Mouse (Mus musculus) right cerebral cortex, postnatal 14 days (tissue): ENCODE results near the gene Prox1.

Experiments
- DNase-seq: peaks from one replicate; pipeline ENCODE4 v3.0.0; 2022

Gene Prox1

DNA sequence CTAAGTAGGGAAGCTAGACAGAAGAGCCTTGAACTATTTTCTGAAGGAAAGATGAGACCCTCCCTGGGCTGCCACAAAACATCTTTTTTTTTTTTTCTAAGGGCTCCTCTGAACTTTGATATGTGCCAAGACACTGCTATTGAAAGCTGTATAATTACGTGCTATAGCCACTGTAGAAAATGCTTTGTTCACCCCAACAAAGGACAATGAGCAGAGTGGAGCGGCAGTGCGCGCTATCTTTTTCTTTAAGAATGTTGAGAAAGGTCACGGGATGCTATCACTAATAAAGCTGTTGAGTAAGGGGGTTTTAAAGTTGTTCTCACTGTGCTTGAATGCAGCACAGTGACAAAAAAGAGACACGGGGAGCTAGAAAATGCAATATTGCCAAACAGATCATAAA is 30.0 kb downstream of the Prox1 start:
- no peak for DNase-seq

DNA sequence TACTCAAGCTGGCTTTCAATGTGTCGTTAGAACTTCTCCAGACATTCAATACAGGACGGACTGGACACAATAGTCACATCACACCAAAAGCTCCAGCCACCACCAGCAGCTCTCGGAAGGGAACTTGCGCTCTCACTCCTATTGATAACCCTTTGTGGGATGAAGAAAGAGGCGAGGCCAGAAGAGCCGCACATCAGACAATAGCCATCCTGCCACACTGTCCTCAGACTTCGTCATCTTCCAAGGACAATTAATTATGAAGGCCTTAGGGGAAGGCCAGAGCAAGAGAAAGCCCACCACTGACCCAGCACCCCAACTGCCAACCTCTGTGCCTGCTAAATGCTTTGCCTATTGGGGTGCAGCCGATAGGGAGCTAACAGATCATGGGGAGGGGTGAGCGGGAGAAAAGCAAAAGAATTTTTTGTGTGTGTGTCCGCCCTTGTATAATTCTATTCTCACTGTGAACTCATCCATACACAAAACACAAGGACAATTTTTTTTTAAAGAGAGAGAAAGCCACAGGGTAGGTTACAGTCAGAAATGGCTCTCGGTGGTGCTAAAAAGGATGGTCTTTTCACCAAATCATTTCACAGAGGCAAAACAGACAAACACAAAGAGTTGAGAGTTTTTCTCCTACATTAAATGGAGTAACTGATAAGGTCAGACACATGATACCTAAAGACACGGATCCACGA is 30.7 kb downstream of the Prox1 start:
- DNase-seq: no peak

DNA sequence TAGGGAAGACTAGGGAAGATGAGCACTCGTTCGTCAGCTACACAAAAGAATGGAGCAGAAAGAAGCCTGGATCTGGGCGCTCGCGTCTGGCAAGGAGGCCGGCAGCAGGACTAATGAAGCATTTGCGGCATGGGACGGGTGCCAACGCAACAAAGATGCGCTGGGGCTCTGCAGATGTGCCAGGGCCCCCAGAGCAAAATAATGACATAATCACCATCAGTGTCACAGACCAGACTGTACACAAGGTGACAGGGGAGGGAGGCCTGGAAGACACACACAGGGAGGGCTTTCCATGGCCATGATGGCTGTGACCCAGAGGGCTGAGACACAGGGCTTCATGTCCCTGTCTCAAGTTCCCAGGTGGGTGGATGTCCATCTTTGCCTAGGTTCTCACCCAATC is 32.6 kb downstream of the Prox1 start:
- peak; percentile 15 for DNase-seq

DNA sequence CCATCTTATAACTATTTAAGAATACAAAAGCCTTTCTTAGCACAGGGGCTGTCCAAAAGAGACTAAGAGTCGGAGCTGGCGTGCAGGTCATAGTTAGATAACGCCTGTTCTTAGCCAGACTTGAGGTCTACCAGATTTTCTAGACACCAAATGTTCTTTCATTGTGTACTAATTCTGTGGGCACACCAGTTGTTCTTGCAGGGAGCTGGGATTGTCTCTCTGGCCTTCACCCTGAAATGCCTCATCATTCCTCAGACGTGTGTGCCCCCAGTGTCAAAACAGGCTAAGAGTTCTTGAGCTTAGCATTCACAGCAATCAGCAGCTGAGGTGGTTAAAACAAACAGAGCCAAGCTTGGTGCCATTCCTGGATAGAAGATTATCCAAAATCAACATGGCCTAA is 37.6 kb downstream of the Prox1 start:
- DNase-seq: no peak

DNA sequence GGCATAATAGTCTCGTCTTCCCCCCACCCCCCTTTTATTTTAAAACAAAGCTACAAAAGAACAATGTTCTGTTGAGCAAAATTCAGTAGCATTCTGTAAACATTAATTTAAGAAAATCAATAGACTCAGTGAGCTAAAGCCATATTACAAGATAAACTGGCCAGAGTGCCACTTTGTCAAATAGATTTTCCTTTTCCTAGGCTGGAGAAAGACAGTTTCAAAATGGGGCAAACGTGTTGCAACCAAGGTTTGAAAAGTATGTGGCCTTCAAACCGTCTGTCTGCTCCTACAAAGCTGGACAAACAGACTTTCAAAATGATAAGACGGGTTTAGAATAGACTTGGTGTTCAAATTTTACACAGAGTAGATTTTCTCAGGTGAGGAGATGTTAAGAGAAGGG is 39.6 kb downstream of the Prox1 start:
- no peak for DNase-seq

DNA sequence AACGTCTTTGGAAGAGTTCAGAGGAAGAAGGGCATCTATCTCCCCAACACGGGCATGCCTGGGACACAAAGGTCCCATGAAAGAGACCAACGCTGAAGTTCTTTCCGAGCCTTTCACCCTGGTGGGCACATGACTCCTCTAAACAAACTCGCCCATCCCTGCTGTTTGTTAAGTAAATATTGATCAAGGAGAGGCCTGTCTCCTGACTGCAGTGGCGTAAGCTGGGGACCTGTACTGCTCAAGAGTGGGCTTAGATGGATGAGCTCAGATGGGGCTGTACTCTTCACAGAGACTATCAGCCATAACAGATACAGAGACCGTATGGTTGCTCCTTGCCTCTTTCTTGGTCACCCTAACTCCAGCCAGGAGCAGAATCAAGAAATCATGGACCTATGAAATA is 41.0 kb downstream of the Prox1 start:
- no peak for DNase-seq

DNA sequence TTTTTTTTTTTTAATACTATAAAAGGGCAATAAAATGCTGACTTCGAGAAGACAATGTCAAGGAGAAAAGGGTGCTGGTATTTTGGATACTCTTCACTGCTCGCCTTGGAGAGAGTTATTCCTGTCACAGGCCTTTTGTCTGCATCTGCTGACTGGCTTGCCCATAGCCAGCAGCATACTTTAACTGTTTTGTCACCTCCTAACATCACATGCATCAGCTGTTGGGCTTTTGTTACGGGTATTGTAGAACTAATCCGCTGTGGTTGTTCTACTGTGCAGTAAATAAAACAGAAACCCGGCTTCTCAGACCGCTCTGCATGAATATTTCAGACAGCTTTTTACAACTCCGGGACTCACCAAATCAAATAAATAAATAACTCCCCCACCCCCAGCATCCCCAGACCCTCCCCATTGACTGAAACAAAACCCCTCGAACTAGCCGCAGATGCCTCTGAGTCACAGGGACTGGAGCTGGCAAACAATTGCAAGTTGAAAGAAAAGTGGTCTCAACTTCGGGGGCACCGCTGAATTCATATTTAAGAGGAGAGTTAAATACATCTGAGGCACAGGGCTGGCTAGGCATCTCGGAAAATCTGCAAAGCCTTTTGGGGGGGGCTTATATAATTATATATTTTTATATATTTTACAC is 41.7 kb downstream of the Prox1 start:
- DNase-seq: no peak

DNA sequence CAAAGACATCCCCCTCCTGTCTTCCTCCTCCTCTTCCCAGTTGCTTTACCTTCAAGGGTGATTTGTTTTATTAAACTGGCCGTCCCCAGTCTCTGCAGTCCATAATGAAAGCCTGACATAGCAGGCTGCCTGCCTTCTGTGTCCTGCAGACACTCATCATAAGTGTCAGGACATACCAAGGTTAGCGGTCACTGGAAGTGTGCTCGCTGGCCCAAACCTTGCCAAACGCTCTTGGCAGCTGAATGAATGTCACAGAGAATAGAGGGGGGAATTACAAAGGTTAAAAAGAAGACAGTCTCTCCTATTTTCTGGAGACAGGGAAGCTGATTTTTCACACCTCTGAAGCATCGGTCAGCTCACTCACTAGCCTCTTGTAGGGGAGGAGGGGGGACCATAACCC is 42.6 kb downstream of the Prox1 start:
- DNase-seq: no peak

DNA sequence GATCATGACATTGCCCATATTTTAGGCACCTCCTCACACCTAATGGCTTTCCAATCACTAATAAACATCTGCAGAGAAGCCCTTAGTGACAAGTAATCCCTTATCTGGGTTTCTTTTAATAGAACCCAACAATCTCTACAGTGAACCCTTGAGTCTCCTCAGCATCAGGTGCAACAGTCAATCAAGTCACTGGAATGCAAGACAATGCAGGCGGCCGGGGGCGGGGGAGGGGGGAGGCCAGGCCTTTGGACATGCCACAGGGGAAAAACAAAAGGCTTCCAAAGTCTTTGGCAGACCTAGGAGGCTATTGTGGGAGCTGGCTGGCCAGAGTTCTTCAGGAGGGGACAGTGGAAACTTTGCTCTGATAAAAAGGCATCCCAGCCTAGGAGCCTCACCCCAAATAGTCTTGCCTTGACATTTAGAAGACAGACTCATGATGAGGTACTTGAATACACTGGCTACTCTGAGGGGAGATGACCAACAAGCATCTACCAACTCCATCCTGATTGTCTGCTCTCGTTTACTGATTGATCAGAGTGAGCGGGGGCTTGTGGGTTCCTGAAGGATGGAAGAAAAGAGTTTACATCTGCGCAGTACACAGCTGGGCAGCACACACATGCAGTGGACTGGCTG is 43.2 kb downstream of the Prox1 start:
- no peak for DNase-seq

DNA sequence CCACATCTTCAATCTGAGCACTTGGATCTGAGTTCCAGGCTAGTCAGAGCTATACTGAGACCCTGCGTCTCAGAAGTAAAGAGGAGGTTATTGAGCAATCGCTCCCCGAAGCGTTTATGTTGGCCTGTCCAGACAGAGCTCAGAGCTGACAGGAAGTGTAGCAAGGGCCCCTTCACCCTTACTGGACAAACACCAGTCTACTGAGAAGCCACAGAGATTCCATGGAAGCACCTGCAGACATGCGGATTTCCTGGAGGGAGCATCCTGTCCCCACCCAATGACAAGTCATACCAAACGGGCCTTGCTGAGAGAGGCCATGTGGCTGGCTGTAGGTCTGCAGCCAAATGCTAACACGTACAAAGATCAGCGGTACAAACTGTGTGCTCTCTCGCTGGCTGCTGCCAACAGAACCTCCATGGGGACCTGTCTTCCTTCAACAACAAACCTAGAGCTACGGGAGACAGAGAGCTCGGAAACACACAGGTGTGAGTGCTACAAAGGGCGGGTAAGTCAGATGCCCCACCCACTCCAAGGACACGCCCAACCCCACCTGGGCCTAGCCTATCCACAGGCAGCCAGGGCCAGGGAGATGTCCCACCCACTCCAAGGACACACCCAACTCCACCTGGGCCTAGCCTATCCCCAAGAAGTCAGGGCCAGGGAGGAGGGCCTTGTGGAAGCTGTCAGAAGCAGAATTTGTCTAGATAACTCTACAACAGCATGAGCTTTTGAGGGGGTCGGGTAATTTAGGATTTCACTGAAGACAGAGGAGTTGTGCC is 45.4 kb downstream of the Prox1 start:
- no peak for DNase-seq

DNA sequence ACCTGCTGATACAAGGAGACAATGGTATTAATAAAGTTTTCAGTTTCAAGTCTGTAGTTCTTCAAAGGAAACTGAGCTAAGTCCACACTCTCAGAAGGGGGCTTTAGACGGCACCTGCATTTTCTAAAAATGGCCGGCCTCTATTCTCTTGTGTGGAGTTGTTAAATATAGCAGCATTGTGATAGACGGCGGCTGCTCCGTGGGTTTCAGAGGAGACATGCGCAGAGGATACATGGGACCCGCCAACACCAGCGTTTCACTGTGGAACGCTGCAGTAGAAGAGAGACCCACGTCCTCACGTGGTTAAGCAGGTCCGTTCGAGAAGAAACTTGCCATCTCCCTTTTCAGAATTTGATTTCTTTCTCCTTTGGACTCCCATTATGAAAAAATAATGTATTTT is 47.1 kb downstream of the Prox1 start:
- DNase-seq: no peak

DNA sequence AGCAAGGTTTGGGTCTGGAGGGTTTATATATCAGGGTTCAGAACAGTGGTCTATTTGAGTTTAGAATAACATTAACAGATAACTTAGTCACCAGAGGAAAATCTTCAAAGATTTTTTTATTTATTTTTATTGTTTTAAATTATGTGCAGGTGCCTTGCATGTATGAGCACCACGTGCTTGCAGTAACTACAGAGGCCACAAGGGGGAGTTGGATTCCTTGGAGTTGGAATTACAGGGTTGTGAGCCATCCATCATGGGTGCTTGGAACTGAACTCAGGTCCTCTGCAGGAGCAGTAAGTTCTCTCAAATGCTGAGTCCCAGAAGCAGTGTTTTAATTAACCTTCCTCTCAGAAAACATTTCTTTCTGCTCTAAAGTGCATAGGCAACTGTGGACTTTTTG is 54.5 kb downstream of the Prox1 start:
- no peak for DNase-seq

DNA sequence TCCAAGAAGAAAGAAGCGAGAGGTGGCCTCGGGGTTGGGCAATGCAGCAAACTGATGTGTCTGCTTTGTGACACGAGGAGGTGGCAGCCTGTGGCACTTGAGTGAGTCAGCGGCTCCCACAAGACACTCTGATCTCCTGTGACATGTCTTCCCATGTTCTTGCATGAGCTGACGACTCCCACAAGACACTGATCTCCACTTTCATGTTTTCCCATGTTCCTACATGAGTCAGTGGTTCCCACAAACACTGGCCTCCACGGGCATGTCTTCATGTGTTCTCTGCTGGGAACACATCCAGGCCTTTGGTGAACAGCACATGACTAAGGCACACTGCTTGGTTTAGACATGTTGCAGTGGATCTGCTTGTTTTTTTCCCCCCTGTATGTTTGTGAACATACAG is 58.8 kb downstream of the Prox1 start:
- DNase-seq: no peak

DNA sequence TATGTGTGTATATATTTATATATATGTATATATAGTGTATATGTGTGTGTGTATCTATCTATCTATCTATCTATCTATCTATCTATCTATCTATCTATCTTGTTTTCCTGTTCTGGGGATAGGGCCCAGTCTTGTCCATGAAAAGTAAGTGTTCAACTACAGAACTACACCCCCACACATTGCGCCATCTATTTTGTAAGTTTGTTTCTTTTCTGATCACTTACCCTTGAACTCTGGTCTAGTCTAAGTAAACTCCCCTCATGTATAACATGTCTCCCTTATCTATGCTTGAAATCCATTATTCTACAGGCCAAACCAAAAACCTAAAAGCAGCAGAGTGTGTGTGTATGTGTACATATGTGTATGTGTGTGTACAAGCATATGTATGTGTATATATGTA is 62.9 kb downstream of the Prox1 start:
- no peak for DNase-seq

DNA sequence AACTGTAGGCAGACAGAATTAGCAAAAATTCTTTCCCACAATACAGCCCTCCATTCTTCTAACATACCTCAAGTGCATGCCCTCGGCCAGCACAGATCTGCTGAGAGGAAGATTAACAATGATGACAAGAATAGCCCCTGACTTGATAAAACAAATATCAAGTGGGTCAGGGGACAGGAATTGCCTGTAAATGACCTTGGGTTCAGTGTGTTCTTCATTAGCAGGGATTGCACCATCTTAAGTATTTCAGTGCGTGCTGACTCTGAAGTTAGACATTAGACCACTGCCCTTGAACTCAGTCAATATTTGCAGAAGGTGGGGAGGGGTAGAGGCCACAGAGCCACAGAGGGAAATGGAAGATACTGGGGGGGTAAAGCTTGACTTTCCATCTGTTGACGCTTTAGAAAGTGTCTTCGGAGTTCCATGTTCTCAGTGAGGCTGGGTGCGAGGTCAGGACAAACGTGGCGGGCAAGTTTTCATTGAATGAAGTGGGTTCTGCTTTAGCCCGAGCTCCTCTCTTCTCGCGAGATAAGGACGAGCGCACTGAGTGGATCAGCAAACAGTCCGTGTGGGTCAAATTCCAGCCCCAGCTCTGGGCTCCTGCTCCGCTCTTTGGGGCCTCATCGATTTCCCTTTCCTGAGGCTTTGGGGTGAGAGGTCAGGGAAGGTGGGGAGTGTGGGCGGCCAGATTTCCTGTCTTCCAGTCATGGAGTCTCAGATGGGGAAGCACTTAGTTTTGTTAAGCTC is 63.7 kb downstream of the Prox1 start:
- DNase-seq: no peak

DNA sequence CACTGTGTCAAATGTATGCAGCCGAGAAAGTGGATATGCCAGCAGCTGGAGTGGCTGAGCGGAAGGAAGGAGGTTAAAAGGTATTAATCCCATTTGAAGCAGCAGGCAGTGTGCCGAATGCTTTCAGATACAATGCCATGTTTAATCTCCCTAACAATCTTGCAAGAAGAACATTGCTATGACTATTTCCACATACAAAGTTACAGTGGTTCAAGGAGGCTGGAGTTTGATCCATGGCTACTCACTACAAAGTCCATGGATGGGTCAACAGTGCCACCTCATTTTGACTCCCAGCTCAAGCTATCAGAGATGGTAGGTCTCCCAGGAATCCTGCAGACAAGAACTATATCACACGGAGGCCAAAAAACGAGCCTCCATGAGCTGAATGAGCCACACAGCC is 64.5 kb downstream of the Prox1 start:
- no peak for DNase-seq

DNA sequence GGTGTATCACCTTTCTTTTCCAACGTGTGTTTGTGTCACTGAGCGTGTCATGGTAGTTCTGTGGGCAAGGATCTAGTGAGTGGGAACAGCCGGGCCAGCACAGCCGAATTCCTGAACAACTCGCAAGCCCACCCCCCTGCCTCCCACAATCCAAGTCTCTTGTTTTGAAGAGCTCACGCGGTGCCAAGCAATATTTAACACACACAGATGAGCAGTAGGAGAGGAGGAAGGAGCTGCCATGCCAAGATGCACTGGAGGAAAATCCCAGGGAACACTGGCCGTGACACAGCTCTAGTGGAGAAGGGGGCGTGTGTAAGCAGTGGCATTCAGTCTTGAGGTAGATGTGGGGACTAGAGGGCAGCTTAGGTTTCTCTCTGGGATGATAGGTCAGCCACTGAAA is 77.2 kb downstream of the Prox1 start:
- no peak for DNase-seq

DNA sequence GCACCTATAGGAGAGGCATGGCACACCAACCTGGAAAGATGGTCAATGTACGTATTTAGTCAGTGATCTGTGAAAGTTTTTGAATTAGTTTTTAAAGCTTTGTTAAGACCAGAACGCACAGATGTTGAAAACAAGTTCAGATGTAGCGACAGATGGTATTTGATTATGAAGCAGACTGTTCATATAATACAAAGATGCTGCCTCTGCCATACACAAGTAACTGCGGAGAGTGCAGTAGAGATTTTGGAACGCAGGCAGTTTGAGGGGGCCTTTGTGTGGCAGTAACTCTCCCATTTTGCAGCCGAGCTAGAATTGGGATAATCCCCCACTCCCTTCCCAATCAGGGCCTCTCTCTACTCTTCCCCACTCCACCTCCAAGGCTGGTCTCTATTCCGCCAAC is 78.4 kb downstream of the Prox1 start:
- no peak for DNase-seq

DNA sequence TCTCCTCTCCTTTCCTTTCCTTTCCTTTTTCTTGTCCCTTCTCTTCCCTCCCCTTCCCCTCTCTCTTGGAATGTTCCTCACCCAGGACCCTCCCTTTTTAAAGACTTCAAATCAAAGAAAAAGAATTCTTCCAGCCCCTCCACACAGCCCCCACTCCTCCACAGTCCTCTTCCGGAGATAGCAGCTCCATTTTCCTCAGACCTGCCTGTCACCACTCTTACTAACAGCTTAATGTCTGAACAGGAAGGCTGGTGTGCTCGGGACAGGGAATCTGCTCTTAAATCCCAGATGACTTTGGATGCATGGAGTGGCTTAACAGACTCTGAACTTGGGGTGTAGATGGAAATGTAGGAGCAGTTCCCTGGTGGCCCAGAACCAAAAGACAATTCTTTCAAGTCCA is 81.6 kb downstream of the Prox1 start:
- DNase-seq: no peak

DNA sequence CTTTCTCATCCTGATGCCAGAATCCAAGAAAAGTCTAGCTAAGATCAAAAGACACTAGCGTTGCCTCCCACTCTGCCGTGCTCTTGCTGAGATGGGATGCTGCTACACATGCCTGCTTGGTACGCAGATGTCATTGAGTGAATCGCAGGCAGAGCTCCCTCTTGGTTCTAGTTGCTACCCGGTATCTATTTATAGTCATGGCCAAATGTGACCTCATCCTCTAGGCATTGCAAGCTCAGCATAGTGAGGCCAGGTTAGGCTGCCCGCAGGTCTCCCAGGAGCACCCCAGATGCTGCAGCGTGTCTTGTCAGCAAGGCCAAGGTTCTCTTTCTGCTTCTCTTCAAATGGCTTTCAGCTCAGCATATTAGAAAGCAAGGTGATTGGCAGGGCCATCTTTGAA is 84.8 kb downstream of the Prox1 start:
- no peak for DNase-seq

DNA sequence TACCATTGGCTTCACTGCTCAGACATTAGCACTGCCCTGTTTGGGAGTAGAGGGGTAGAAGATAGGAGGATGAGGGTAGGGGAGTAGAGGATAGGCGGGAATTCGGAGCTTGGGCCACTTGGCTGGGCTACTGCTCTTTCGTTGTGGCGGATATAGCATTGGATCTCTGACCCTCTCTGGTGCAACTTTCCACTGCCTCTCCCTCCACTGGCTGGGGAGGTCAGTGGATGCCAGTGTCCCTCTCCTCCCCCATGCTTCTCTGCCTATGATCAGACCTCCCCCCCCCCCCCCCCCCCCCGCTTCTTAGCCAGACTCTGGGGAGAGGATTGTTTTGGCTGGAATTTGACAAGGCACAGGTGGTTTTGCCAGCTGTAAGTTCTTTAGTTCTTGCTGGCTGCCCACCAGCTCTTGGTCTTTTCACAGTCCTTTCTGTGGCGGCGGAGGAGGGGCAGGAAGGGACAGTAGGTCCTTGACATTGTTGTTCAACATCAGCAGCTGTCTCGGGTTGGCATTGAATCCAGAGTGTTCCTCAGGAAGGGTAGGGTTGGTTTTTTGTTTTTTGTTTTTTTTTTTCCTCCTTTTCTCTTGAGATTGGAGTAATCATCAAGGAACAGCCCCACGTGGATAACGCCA is 90.8 kb downstream of the Prox1 start:
- no peak for DNase-seq

DNA sequence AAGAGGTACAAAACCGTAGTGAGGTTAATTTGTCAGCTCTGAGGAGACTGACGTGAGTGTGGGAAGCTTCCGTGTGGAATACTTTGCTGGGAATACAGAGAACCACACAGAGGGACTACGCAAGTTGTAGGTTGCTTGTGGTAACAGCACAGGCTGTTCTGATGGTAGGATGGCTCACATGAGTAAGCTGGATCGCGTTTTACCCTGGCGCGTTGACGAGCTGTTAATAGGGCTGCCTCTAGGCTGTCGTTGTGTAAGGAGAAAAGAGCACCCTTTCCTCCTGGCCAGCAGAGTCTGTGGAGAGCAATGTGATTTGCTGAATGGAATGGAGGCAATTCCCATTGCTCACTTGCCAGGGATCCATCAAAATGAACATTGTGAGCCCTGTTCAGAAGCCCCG is 93.9 kb downstream of the Prox1 start:
- DNase-seq: no peak
